Mouse (Mus musculus): Measurements from ENCODE around the gene AB124611. TPM values are rescaled to one million over a fixed set of nuclear protein-coding genes. Genes with fewer than 3 reads are reported as not detected.
"Not testable (repeated sequence)": the region's sequence is repeated elsewhere in the genome, so short reads cannot be mapped to it uniquely, and the experiment has no call there.

Gene AB124611
- total RNA-seq, 2 experiments from 2014 or later = 5.3 to 11.3 TPM

- ATAC-seq (replicated peaks; ENCODE audit: low FRiP score, low TSS enrichment, poor library complexity, severe bottlenecking) = peak; percentile 1; the same call in 1 of the 2 replicates
Measured at GRCm38 (mm10) chr9:21591831-21592702, 66.1 kb downstream of the AB124611 start.

GRCm38 (mm10) chr9:21592703-21593121 is 66.7 kb downstream of the AB124611 start, which contains the start of the genes Timm29 and Yipf2:
Gene Timm29 (plus strand): TSS chr9:21592722.
Gene Yipf2 (minus strand): TSS chr9:21592828.
- peak; percentile 71 for ATAC-seq (replicated peaks; ENCODE audit: low FRiP score, low TSS enrichment, poor library complexity, severe bottlenecking)

- ATAC-seq (replicated peaks; ENCODE audit: low FRiP score, low TSS enrichment, poor library complexity, severe bottlenecking) = peak; percentile 27
Measured at GRCm38 (mm10) chr9:21593122-21593721, 67.2 kb downstream of the AB124611 start.

- not testable (repeated sequence) for ATAC-seq (replicated peaks; ENCODE audit: low FRiP score, low TSS enrichment, poor library complexity, severe bottlenecking)
Measured at GRCm38 (mm10) chr9:21594350-21594749, 68.4 kb downstream of the AB124611 start.

GRCm38 (mm10) chr9:21594838-21595237 is 68.9 kb downstream of the AB124611 start:
- no peak for ATAC-seq (replicated peaks; ENCODE audit: low FRiP score, low TSS enrichment, poor library complexity, severe bottlenecking)

Other genes starting within 250 kb of the AB124611 start
- 50.7 and 81.7 TPM in 2 replicates for gene Kri1, start 238.2 kb upstream of the AB124611 start, total RNA-seq (2014; fragmentation: Nextera tagmentation)
- 55.3 and 86.3 TPM in 2 replicates for gene Kri1, start 238.2 kb upstream of the AB124611 start, total RNA-seq (2017)
- gene Cdkn2d, start 234.8 kb upstream of the AB124611 start, total RNA-seq (2014; fragmentation: Nextera tagmentation) = 5.7 and 7.4 TPM in 2 replicates
- 8.5 and 11.3 TPM in 2 replicates for gene Cdkn2d, start 234.8 kb upstream of the AB124611 start, total RNA-seq (2017)
- gene Ap1m2, start 213.8 kb upstream of the AB124611 start, total RNA-seq (2014; fragmentation: Nextera tagmentation) = 0.42 TPM in 1 of 2 replicates, not detected in the other
- not detected in 2 replicates for gene Ap1m2, start 213.8 kb upstream of the AB124611 start, total RNA-seq (2017)
- 25.8 and 30.7 TPM in 2 replicates for gene Slc44a2, start 205.5 kb upstream of the AB124611 start, total RNA-seq (2014; fragmentation: Nextera tagmentation)
- 22.6 and 23.7 TPM in 2 replicates for gene Slc44a2, start 205.5 kb upstream of the AB124611 start, total RNA-seq (2017)
- 76.3 and 86.0 TPM in 2 replicates for gene Ilf3, start 158.3 kb upstream of the AB124611 start, total RNA-seq (2014; fragmentation: Nextera tagmentation)
- gene Ilf3, start 158.3 kb upstream of the AB124611 start, total RNA-seq (2017) = 67.3 and 88.4 TPM in 2 replicates
- 56.6 and 56.8 TPM in 2 replicates for gene Qtrt1, start 114.3 kb upstream of the AB124611 start, total RNA-seq (2014; fragmentation: Nextera tagmentation)
- 23.5 and 36.1 TPM in 2 replicates for gene Qtrt1, start 114.3 kb upstream of the AB124611 start, total RNA-seq (2017)
- 62.6 and 81.4 TPM in 2 replicates for gene Dnm2, start 101.3 kb upstream of the AB124611 start, total RNA-seq (2014; fragmentation: Nextera tagmentation)
- gene Dnm2, start 101.3 kb upstream of the AB124611 start, total RNA-seq (2017) = 58.7 and 63.8 TPM in 2 replicates
- 17.0 and 26.4 TPM in 2 replicates for gene Tmed1, start 15.9 kb upstream of the AB124611 start, total RNA-seq (2014; fragmentation: Nextera tagmentation)
- 13.5 and 14.6 TPM in 2 replicates for gene Tmed1, start 15.9 kb upstream of the AB124611 start, total RNA-seq (2017)
- 95.2 and 131 TPM in 2 replicates for gene Carm1, start 20.7 kb downstream of the AB124611 start, total RNA-seq (2014; fragmentation: Nextera tagmentation)
- 24.9 and 46.0 TPM in 2 replicates for gene Carm1, start 20.7 kb downstream of the AB124611 start, total RNA-seq (2017)
- 27.2 and 30.2 TPM in 2 replicates for gene Timm29, start 66.5 kb downstream of the AB124611 start, total RNA-seq (2014; fragmentation: Nextera tagmentation)
- gene Timm29, start 66.5 kb downstream of the AB124611 start, total RNA-seq (2017) = 37.6 and 51.4 TPM in 2 replicates
- gene Yipf2, start 66.7 kb downstream of the AB124611 start, total RNA-seq (2014; fragmentation: Nextera tagmentation) = 3.6 and 5.6 TPM in 2 replicates
- gene Yipf2, start 66.7 kb downstream of the AB124611 start, total RNA-seq (2017) = 3.1 and 4.9 TPM in 2 replicates
- gene Smarca4, start 90.0 kb downstream of the AB124611 start, total RNA-seq (2014; fragmentation: Nextera tagmentation) = 96.0 and 106 TPM in 2 replicates
- gene Smarca4, start 90.0 kb downstream of the AB124611 start, total RNA-seq (2017) = 55.3 and 82.3 TPM in 2 replicates
- 8.4 and 14.8 TPM in 2 replicates for gene Ldlr, start 197.3 kb downstream of the AB124611 start, total RNA-seq (2014; fragmentation: Nextera tagmentation)
- gene Ldlr, start 197.3 kb downstream of the AB124611 start, total RNA-seq (2017) = 11.5 and 13.9 TPM in 2 replicates
- gene Spc24, start 234.1 kb downstream of the AB124611 start, total RNA-seq (2014; fragmentation: Nextera tagmentation) = 49.0 and 79.0 TPM in 2 replicates
- 77.1 and 107 TPM in 2 replicates for gene Spc24, start 234.1 kb downstream of the AB124611 start, total RNA-seq (2017)